Mouse (Mus musculus): ENCODE data around the gene Slfn1. TPM values are rescaled to one million over a fixed set of nuclear protein-coding genes. Genes with fewer than 3 reads are reported as not detected.
"Not testable (repeated sequence)": the region's sequence is repeated elsewhere in the genome, so short reads cannot be mapped to it uniquely, and the experiment has no call there.

The Slfn1 gene
- total RNA-seq (2021): under 1 TPM; 0.22 to 0.31 TPM

GRCm38 (mm10) chr11:83116597-83117227 is at the start of gene Slfn1:
Slfn1 (plus strand) TSS chr11:83116849.
- DNase-seq: no peak
- intact Hi-C loops (cut with DNase I): no loop called here

GRCm38 (mm10) chr11:83067982-83068694 is 48.5 kb upstream of the Slfn1 start:
- intact Hi-C loops (cut with DNase I): no loop called here
- DNase-seq: no peak

- intact Hi-C loops (cut with DNase I): no loop called here
- no peak for DNase-seq
These were observed 46.2 kb upstream of the Slfn1 start for GRCm38 (mm10) chr11:83070321-83070970.

GRCm38 (mm10) chr11:83077714-83078422 is 38.8 kb upstream of the Slfn1 start:
- intact Hi-C loops (cut with DNase I): no loop called here
- DNase-seq: peak; percentile 78 to 81

- no peak for DNase-seq
- intact Hi-C loops (cut with DNase I): no loop called here
These were observed 38.1 kb upstream of the Slfn1 start for GRCm38 (mm10) chr11:83078423-83079140.

- intact Hi-C loops (cut with DNase I): no loop called here
- DNase-seq: no peak
These were observed 37.0 kb upstream of the Slfn1 start for GRCm38 (mm10) chr11:83079487-83080199.

GRCm38 (mm10) chr11:83082741-83083473 is 33.7 kb upstream of the Slfn1 start:
- no peak for DNase-seq
- intact Hi-C loops (cut with DNase I): no loop called here

- intact Hi-C loops (cut with DNase I): no loop called here
- DNase-seq: no peak
These were observed 32.5 kb upstream of the Slfn1 start for GRCm38 (mm10) chr11:83084161-83084560.

- intact Hi-C loops (cut with DNase I): no loop called here
- DNase-seq: no peak
These were observed 31.9 kb upstream of the Slfn1 start for GRCm38 (mm10) chr11:83084761-83085160.

GRCm38 (mm10) chr11:83115138-83115537 is 1.5 kb upstream of the Slfn1 start:
- intact Hi-C loops (cut with DNase I): no loop called here
- DNase-seq: peak; percentile 32 to 44

- intact Hi-C loops (cut with DNase I): no loop called here
- DNase-seq: no peak
These were observed 1.4 kb downstream of the Slfn1 start for GRCm38 (mm10) chr11:83118056-83118455.

- no peak for DNase-seq
- intact Hi-C loops (cut with DNase I): no loop called here
These were observed 4.6 kb downstream of the Slfn1 start for GRCm38 (mm10) chr11:83121131-83121685.

- intact Hi-C loops (cut with DNase I): no loop called here
- DNase-seq: no peak
These were observed 6.5 kb downstream of the Slfn1 start for GRCm38 (mm10) chr11:83123198-83123597.

- intact Hi-C loops (cut with DNase I): no loop called here
- no peak for DNase-seq
These were observed 8.3 kb downstream of the Slfn1 start for GRCm38 (mm10) chr11:83124906-83125305.

GRCm38 (mm10) chr11:83125633-83126032 is 9.0 kb downstream of the Slfn1 start:
- DNase-seq; intact Hi-C loops (cut with DNase I): not testable (repeated sequence)

GRCm38 (mm10) chr11:83137253-83137652 is 20.6 kb downstream of the Slfn1 start:
- intact Hi-C loops (cut with DNase I): not testable (repeated sequence)

GRCm38 (mm10) chr11:83148939-83149338 is 32.3 kb downstream of the Slfn1 start:
- DNase-seq; intact Hi-C loops (cut with DNase I): not testable (repeated sequence)

More at GRCm38 (mm10) chr11:83137253-83137652, 20.6 kb downstream of the Slfn1 start:
- not testable (repeated sequence) for DNase-seq

All from heart, postnatal 10 days (tissue).